Mouse (Mus musculus) ovary, postnatal 36 days (tissue): Measurements from ENCODE around the gene Fam19a2.

Experiments
- DNase-seq: peaks from one replicate; pipeline ENCODE4 v3.0.0; 2022; ENCODE audit warnings: low spot score, mixed read lengths

Fam19a2 gene

DNA sequence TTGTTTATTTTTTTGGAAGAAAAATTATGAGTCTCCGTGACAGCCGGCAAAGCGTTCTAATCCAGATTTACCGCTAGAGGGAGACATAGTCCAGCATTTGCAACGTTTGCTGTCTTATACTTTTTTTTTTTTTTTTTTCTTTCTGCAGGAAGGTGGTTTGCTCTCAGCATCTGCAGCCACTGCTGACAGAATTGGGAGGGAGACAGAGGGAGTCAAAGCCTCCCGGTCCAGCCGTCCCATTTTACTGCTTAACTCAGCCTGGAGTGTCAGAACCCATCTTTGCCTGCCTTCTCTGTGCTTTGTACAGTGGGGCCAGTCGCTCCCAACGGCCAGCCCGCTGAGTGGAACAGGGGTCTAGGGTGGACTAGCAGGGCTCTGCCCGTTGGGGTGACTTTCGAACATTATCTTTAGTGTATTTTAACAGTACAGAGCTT is at the start of gene Fam19a2:
Fam19a2 (plus strand) TSS at position 121 of the 434 bp plus-strand sequence.
- peak; percentile 21 for DNase-seq

DNA sequence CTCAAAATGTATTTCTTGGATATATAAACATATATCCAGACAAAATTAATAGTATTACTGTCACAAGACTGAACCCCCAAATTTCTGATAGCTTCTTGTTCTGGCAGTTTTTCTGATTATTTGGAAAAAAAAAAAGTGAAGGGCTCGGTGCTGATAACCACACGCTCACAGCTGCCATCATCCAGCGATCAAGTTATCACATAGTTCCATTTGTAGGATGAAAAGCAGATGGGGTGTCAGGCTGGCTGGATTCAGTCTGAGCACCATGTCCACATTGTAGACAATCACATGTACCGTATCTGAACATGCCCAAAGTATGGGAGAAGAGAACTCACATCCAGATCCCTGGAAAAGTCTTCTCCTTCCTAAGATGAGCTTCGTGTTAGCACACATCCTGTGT is 41.0 kb upstream of the Fam19a2 start:
- no peak for DNase-seq

DNA sequence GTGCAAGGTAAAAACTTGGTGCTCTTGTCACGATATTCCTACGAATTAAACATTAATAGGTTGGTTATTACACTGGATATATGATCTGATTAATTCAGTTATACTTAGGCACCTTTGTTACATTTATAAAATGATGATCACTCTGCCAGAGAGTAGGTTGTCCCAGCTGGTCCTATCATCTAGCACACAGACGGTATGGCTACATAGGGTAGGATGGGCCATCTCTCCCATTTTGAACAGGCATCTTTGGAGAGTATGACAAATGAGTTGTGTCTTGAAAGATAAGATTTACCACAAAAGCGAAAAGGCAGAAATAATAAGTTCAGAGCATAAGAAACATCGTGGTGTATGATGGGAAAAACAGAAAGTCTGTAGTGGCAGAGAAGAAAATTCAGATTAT is 34.4 kb upstream of the Fam19a2 start:
- DNase-seq: no peak

DNA sequence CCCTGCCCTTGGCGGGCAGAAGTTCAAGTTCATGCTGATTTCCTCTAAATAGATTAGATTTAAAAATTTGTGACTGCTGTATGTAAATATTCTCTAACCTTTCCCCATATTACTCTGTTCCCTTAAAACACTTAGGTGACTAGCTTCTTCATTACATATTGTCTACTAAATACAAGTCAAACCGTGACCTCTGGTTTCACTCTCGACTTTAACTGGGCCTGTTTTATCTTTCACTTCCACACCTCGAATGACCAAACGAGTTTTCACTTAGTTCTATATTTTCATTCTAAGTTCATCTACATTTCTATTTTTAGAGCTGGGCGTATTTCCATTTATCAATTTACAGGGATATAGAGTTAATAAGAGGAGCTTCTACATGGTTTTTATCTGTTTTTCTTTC is 15.7 kb upstream of the Fam19a2 start:
- DNase-seq: no peak

DNA sequence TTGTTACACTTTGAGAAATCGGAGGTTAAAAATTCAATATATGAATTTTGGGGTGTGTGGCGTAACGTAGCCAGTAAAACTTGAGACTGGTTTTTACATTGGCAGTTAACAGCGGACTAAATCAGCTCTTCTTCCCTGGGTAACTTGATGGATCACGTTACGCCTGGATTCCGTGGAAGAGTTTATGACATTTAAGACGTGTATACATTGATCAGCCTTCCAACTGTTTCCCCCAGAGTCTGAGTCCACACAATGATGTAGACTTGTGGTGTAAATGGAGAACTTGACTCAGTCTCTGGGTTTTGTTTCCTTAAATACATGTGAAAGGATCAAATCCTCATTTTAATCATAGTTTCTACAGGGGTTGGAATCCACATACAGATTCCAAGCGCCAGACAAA is 11.9 kb upstream of the Fam19a2 start:
- DNase-seq: no peak

DNA sequence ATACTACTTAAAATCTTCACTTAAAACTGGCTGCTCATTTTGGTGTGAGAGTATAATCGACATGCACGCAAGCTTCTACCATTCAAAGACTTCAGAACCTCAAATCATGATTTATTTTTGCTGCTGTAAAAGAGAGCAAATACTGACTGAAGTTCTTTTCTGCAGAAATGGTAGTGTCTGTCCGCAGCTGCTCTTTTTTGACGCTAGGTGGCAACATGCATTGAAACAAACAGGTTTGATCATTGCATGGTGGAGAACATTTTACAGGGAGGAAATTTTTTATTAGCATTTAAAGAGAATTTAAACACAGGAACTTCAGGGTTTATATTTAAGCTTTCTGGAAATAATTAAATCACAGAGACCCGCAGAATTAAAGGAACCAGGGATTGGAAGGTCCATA is 9.5 kb upstream of the Fam19a2 start:
- no peak for DNase-seq

DNA sequence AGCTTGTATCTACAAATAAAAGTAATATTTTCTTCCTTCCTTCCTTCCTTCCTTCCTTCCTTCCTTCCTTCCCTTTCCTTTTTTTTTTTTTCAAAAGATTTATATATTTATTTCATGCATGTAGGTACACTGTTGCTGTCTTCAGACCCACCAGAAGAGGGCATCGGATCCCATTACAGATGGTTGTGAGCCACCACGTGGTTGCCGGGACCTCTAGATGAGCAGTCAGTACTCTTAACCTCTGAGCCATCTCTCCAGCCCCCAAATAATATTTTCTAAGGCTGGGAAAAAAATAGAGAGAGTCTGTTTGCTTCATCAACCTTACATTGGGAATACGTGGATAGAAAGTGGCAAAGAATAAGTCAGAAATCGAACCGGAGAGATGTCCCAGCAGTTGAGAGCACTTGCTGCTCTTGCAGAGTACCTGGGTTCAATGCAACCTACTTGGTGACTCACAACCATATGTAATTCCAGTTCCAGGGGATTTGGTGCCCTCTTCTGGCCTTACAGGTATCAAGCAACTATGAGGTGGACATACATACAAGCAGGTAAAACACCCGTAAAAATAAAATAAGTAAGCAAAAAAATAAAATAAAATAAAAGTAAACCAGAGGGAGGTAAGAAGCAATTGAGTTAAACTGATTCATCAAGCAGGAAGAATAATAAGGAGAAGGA is 8.0 kb upstream of the Fam19a2 start:
- no peak for DNase-seq

DNA sequence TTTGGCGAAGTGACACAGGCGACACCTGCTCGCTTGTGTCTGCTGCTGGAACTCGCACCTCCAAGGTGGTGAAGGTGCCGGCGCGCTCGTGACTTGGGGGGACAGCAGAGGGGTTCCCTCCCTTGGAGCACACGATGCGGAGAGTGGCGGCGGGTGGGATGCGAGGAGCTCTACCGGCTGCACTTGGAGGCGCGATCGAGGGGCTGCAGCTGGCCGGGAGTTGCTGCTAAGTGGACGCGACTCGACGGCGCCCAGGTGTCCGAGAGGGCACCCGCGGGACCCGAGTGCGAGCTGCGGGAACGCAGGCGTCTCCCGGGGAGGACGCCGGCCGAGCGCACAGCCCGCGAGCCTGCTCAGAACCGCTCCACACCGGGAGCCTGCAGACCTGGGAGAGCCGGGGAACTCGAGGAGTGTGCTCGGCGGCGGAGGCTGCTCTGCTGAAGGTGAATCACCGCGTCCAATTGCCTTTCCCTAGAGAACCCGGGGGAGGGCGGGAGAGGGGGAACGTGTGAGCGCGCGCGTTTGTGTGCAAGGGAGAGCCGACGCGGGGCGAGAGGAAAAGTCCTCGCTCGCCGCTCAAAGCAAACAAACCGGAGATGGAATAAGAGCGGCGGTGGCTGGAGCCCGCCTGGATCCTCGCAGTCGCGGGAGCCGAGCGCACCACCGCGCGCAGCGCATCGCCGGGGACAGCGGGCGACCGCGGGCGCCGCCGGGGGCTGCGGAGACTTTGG is 830 bp downstream of the Fam19a2 start:
- DNase-seq: peak; percentile 41

DNA sequence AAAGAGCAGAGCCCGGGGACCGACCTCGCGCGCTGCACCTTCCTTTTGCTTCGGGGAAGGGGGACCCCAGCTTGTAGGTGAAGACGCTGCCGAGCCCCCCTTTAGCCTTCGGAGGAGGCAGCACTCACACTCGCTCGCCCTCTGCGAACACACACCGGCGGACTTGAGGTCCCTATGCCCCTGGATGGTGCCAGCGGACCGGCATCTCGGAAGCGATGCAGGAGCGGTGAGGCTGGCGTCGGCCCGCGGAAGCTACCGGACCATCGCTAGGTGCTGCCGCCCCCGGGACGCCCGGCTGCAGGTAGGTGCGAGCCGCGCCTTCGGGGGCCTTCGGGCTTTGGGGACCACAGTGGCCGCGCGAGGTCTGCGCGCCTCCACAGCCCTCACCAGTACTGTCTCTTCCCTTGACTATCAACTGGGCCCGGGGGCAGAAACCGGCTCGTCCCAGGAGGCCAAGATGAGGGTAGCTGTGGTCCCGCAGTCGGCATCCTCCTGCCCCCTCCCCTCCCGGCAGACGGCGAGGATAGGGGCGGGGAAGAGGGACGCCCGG is 1.5 kb downstream of the Fam19a2 start:
- DNase-seq: peak; percentile 6

DNA sequence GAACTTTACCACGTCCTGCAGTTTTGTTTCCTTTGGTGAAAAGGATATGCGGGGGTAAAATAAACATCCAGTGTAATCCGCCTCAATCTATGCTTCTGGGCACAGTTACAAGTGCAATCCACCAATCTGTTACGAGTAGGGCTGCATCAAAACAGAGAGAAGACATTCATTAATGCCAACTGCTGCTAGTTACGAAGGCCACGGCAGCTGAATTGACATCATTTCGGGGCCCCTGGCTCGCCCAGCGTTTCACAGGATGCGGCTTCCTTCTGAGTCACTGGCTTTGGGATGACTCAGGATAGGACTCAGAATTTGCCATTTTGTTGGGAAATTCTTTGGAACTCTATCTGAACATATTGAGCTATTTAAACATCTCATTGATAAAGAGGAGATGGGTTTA is 4.8 kb downstream of the Fam19a2 start:
- no peak for DNase-seq

DNA sequence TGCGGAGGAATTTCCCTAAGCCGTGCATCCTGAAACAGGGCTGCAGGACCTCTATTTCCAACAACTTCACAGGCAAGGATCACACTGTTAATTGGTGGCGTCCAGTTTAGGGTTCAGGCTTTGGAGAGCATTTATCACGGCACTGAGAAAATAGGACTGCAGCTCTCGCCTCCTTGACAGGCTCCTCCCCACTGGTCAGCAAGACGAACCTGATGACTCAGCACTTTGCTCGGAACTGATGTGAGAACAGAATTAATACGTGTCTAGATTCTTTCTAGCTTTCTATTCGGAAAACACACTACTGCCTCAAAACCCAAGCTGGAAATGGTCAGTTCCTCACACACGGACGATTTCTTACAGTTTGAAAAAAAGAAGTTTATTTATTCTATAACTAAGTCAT is 10.8 kb downstream of the Fam19a2 start:
- no peak for DNase-seq

DNA sequence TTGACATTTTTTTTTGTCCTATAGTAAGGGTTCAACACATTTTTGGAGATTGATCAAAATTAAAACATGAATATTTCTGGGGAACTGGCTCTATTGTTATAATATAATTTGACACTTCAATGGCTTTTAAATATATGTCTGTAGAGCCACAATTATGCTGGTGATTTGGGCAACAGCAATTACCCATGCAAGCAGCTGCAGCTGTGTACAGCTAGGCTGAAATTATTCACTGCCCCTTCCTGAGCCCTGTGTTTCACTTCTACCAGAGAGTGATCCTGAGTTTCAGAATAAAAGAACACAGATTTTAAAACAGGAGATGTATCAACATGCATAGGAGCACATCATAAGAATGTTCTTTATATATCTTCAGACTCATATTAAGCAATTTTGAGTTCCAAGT is 43.5 kb downstream of the Fam19a2 start:
- no peak for DNase-seq

DNA sequence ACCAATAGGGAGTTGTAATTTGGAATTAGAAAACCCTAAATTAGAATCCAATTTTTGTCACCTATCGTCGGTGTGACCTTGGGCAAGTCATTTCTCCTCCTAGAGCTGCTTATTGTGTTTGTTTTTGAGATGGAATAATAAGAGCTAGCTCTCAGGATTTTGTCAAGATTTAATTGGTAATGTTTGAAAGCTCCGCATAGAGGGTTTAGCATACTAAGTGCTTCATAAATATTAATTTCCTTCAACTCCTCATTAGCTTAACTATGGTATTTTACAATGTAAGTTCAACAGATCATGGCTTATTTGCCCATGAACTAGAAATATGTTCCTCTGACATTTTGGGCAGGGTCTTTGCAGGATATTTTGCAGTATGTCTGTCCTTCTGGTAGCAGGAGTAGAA is 62.5 kb downstream of the Fam19a2 start:
- no peak for DNase-seq

DNA sequence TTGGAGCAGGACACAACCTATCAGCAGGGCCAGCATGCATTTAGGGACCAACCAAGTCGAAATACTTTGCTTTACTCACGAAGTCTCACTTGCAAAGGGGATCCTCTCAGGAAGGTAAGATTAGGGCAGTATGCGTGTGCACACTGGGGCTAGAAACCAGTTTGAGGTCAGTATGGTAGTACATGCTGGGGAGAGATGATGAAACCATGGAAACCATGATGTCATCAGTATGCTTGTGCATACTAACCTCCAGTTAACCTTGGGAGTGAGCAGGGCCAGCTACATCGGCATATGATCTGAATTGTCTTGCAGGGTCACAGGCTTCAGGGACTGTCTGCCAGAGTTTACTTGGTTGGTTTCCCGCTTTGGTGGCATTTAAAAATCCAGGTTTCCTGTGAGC is 77.5 kb downstream of the Fam19a2 start:
- DNase-seq: no peak

DNA sequence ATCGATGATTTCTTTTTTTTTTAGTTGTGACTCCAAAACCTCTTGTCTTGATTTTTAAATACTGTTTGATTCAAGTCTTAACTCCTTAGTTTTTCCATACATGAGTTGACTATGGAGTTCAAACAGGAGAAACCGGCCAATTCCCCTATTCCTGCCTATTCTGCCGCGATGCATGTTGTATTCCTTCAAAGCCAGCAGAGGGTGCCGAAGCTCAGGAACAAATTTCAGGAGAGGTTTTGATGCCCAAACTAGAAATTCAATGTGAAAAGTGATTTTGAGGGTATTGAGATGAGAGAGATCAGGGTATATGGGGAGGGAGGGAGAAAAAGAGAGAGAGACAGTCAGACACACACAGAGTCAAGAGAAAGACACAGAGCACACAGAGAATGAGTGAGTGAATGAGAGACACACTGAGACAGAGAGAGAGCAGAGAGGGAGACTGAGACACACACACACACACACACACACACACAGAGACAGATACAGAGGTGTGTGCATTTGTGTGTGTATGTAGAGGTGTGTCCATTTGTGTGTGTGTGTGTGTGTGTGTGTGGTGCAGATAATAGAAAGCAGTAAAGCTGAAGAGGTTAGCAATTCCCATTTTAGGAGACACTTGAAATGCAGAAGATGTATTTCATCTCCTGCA is 78.9 kb downstream of the Fam19a2 start:
- peak; percentile 6 for DNase-seq

DNA sequence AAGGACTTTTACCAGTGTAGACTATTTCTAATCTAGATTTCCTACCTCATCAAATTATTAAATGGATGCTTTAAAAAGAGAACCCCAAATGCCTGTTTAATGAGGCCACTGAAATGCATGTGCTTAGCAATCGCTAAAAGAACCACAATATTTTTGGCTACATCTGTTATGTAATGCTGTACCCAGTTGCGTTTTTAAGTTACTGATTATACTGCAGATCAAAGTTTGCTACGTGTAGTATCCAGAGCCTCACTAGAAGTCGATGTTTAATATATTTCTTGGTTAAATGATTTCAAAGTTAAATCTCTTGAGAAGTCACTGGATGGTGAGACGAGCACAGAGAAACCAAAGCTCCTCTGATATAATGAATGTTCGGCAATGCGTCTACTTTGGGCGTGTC is 82.5 kb downstream of the Fam19a2 start:
- no peak for DNase-seq

DNA sequence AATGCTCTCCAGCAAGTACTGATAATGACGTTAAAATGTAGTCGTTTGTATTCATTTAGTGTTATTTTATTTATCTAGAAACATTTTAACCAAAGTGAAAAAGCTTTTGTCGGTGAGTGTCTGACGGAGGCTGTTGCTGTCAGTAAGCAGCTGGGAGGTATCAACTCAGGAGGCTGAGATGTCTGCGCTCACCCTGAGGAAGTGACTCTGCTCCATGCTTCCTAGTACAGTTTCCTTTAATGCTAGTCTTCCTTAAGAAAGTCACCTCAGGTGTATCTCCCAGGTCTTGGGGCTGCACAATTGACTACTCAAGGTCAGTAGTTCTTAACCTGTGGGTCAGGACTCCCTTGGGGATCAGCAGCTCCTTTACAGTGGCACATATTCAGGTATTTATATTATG is 89.9 kb downstream of the Fam19a2 start:
- DNase-seq: no peak

DNA sequence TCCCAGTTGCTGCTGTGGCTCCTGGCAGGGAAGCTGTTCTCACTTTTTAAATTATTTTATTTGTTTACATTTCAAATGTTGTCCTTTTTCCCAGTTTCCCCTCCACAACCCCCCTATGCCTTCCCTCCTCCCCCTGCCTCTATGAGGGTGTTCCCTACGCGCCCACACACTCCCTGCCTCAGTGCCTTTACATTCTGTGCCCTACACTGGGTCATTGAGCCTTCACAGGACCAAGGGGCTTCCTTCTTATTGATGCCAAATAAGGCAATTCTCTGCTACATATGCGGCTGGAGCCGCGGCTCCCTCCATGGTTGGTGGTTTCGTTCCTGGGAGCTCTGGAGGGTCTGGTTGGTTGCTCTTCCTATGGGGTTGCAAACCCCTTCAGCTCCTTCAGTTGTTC is 93.2 kb downstream of the Fam19a2 start:
- DNase-seq: no peak

DNA sequence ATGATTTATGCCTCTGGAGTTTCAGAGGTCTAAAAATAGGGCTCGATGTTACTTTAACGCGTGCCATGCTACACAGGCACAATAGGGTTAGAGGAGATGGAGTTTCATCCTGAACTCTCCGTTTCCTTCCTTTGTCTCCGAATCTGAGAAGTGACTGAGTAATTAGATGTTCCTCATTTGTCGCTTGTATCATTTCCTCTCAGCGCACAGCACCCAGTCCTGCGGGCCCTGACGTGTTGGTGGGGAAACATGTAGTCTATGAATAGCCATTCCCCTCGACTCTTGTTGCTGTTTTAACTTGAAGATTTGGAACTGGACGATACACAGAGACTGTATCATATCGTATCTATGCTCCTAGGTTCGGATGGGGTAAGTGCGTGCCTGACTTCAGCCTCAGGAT is 96.7 kb downstream of the Fam19a2 start:
- DNase-seq: no peak

DNA sequence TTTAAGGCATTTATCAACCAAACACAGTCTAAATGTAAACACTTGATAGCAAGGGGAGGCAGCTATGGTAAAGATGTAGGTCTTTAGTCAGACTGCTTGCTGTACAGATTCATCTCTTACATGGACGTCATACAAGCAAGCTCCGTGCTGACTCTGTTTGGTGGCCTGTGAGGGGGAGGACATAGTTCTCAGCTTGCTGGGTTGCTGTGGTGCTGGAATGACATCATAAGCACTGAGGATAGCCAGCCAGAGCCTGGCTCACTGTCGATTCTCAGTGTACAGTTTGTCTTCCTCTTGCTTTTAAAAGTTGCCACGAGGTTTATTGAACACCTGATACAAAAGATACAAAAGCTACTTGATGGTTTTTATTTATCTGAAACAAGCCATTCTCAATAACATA is 100.8 kb downstream of the Fam19a2 start:
- no peak for DNase-seq

DNA sequence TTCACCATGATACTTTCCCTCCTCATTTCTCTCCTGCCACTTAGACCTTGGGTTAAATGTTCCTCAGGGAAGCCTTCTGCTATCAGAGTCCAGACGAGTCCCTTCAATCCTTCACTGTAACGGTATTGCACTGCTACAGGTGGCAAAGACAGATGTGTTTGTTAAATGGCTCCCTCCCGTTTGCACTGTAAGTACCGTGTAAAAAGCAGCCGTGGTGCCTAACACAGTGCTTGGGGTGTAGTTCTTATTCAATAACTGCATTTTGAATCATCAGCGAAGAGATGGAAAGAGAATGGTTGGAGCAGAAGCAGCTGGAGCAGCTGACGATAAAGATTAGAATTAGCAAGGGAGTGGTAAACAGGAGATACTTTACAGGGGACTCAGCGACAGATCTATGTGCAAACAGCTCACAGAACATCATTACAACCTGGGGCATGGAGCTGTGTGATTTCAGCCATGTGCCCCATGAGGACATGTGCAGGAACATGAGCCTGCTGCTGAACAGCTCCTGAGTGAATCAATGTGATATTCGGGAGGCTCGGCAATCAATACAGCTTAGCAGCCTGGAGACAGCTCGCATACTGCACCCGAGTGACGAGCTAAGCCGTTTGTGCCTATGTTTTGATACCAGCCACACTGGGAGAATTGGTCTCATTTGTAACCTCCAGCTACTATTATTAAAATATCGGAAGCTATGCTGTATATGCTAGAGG is 103.5 kb downstream of the Fam19a2 start:
- no peak for DNase-seq

DNA sequence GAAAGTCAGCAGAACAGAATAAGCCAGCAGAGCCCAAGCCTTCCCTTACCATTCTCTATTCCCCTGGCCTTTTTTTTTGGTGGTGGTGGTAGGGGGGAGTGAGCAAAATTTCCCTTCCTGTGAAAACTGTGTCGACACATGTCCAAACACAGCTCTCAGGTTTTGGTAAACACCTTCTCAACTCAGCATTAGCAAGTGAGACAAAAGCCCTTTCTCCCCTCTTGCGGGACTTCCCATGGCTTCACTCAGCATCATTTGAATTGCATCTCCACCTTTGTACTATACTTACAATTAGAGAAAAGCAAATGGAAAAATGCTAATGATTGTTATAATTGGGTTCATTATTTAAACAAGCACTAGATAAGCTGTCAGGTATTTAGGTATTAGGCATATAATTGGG is 119.5 kb downstream of the Fam19a2 start:
- DNase-seq: no peak
